ENCODE assay signal across 18 mouse cellular contexts in the genomic region with DNA sequence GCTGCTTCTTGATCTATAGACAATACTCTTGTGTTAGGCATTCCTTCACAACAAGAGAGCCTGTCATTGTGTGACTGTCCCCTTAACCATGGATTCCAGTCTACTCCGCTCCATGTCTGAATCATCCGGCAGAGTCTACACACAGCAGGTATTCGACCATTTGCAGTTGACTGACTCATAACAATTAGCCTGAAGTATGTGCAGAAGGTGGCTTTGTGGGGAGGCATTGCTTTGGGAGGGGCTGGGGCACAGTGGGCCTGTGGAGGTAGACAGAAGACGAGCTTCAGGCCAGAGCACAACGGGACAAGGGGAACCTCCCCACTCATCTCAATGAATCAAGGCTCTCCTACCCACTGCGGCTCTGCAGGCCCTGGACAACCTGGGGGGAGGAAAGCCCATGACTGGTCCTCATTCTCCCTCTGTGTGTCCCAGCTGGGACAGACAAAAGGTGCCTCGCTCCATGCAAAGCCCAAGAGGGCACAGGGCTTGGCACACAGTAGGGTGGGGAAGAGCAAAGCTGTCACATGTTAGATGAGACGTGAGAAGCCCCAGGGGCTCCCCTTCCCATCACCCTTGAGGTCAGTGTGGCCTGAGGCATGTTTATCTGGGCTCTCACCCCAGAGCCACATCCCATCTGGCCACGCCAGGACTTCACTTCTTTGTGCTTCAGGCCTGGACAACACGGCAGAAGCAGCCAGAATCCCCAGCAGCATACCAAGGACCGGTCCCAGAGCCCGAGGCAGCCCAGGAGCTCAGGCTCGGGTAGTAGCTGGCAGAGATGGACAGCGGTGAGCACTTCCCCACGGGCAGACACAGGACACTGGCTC. TPM values are rescaled to one million over a fixed set of nuclear protein-coding genes. Genes with fewer than 3 reads are reported as not detected.
DNase-seq lines count a peak whose midpoint lies in the region; ATAC-seq lines count a peak whose summit lies in the region.
"Had no signal": no experiment of that assay in that cellular context is flagged by ENCODE, and none has a peak within 500 bp of the region (broad histone marks: within the 10 kb centered on the region; RNA-seq: fewer than 3 reads in every experiment).

No protein-coding gene starts in this region.

- H3K36me3 ChIP-seq in midbrain, embryonic 13.5 days = peaks cover 68% of the 10 kb centered on the region
- peaks cover 31% of the 10 kb centered on the region for H3K36me3 ChIP-seq in midbrain, embryonic 11.5 days (ENCODE audit: control insufficient read depth, insufficient read depth, low read length)

- 68% methylated on average over 15 of the region's 15 CpGs for WGBS in midbrain, embryonic 13.5 days
- 82% methylated on average over 15 of the region's 15 CpGs for WGBS in midbrain, embryonic 11.5 days

- no peak for ATAC-seq in midbrain, embryonic 13.5 days
- no peak for ATAC-seq in midbrain, embryonic 11.5 days (ENCODE audit: low FRiP score)

- no peak overlapping the region for H3K4me2 ChIP-seq in midbrain, embryonic 13.5 days (replicated peaks)
- H3K4me2 ChIP-seq in midbrain, embryonic 11.5 days = no peak overlapping the region

- 0 out of 2 replicates have a peak overlapping the region, but pooled peaks have one; percentile 23 for H3K9ac ChIP-seq in midbrain, embryonic 13.5 days (replicated peaks)
- H3K9ac ChIP-seq in midbrain, embryonic 11.5 days (ENCODE audit: low read length) = no peak overlapping the region

- H3K9me3 ChIP-seq in midbrain, embryonic 13.5 days = no peaks in the 10 kb centered on the region
- H3K9me3 ChIP-seq in midbrain, embryonic 11.5 days (ENCODE audit: control insufficient read depth, low read length) = no peaks in the 10 kb centered on the region

- H3K27me3 ChIP-seq in midbrain, embryonic 13.5 days = no peaks in the 10 kb centered on the region
- H3K27me3 ChIP-seq in midbrain, embryonic 11.5 days (ENCODE audit: control insufficient read depth, insufficient read depth, low read length) = no peaks in the 10 kb centered on the region

- H3K4me1 ChIP-seq in midbrain, embryonic 13.5 days (replicated peaks) = 0 out of 2 replicates have a peak, but pooled peaks cover 4% of the 10 kb centered on the region
- no peaks in the 10 kb centered on the region; the same call in 1 of the 2 replicates for H3K4me1 ChIP-seq in midbrain, embryonic 11.5 days (ENCODE audit: control insufficient read depth, insufficient read depth, low read length)

- DNase-seq in heart, adult 11 months = peak; percentile 92
- DNase-seq in heart, adult 9 months (ENCODE audit: low spot score in 2 of 2) = no peak
- no peak for DNase-seq in midbrain, embryonic 11.5 days (ENCODE audit: low spot score, missing footprints)
- peak; percentile 80 for DNase-seq in R1 (ENCODE audit: low read depth, low spot score)
- DNase-seq in urinary bladder, adult 2 months (ENCODE audit: low spot score) = no peak
- DNase-seq in gastrocnemius, postnatal 4 days (ENCODE audit: low spot score in 2 of 2) = no peak
- DNase-seq: adrenal gland, postnatal 25 days; embryo, embryonic 11 days; thymus, postnatal 4 days had no signal

- H3K27ac ChIP-seq in midbrain, embryonic 13.5 days = peak overlapping the region; percentile 5; the same call in 1 of the 2 replicates
- no peak overlapping the region for H3K27ac ChIP-seq in midbrain, embryonic 11.5 days (ENCODE audit: low read depth, low read length)
- H3K27ac ChIP-seq: kidney, postnatal 0 days had no signal

- no peak overlapping the region for H3K4me3 ChIP-seq in midbrain, embryonic 13.5 days (replicated peaks)
- no peak overlapping the region for H3K4me3 ChIP-seq in midbrain, embryonic 11.5 days (ENCODE audit: low read depth, low read length)

RNA-seq across cellular contexts. Expression of a gene that starts 5.3 kb away (rescaled TPM):
- polyA plus RNA-seq in midbrain, embryonic 13.5 days (2015; fragmentation: Nextera tagmentation; extraction: Ambion mirVana) = not detected in 2 replicates
- 0.08 TPM in 1 of 2 replicates, not detected in the other for polyA plus RNA-seq in midbrain, embryonic 11.5 days (2014; fragmentation: Nextera tagmentation; extraction: Ambion mirVana)
- 0.03 and 0.07 TPM in 2 replicates for polyA plus RNA-seq in urinary bladder, adult 2 months (2012; rRNA removed)
- total RNA-seq in gastrocnemius, postnatal 4 days (2021) = not detected
- total RNA-seq: adrenal gland, postnatal 25 days; granulocyte monocyte progenitor cell, adult 5-6 weeks; layer of hippocampus, postnatal 10 days; left cerebral cortex, postnatal 14 days; liver, adult 2 months had no signal
- polyA plus RNA-seq: heart, embryonic 16.5 days; kidney, postnatal 0 days; liver, adult 2 months; lung, embryonic 16.5 days had no signal

RNA-seq across cellular contexts. Expression of a gene that starts 19.8 kb away (rescaled TPM):
- 2.2 and 3.3 TPM in 2 replicates for polyA plus RNA-seq in midbrain, embryonic 13.5 days (2015; fragmentation: Nextera tagmentation; extraction: Ambion mirVana)
- 3.0 and 3.1 TPM in 2 replicates for polyA plus RNA-seq in midbrain, embryonic 11.5 days (2014; fragmentation: Nextera tagmentation; extraction: Ambion mirVana)
- polyA plus RNA-seq in urinary bladder, adult 2 months (2012; rRNA removed) = not detected in 2 replicates
- total RNA-seq in gastrocnemius, postnatal 4 days (2021) = not detected
- total RNA-seq: adrenal gland, postnatal 25 days; granulocyte monocyte progenitor cell, adult 5-6 weeks; liver, adult 2 months had no signal
- polyA plus RNA-seq: heart, embryonic 16.5 days; kidney, postnatal 0 days; liver, adult 2 months; lung, embryonic 16.5 days; spleen, adult 2 months had no signal

RNA-seq across cellular contexts. Expression of a gene that starts 27.5 kb away (rescaled TPM):
- 35.9 and 41.9 TPM in 2 replicates for polyA plus RNA-seq in midbrain, embryonic 13.5 days (2015; fragmentation: Nextera tagmentation; extraction: Ambion mirVana)
- polyA plus RNA-seq in midbrain, embryonic 11.5 days (2014; fragmentation: Nextera tagmentation; extraction: Ambion mirVana) = 29.2 and 32.3 TPM in 2 replicates
- 54.8 and 69.3 TPM in 2 replicates for polyA plus RNA-seq in urinary bladder, adult 2 months (2012; rRNA removed)
- total RNA-seq in gastrocnemius, postnatal 4 days (2021) = 10 to 100 TPM; 39.5 to 42.9 TPM

RNA-seq across cellular contexts. Expression of a gene that starts 36.6 kb away (rescaled TPM):
- 23.5 and 25.1 TPM in 2 replicates for polyA plus RNA-seq in midbrain, embryonic 13.5 days (2015; fragmentation: Nextera tagmentation; extraction: Ambion mirVana)
- 7.3 and 8.1 TPM in 2 replicates for polyA plus RNA-seq in midbrain, embryonic 11.5 days (2014; fragmentation: Nextera tagmentation; extraction: Ambion mirVana)
- polyA plus RNA-seq in urinary bladder, adult 2 months (2012; rRNA removed) = 32.4 and 38.8 TPM in 2 replicates
- total RNA-seq in gastrocnemius, postnatal 4 days (2021) = 10 to 100 TPM; 14.3 to 15.3 TPM

RNA-seq across cellular contexts. Expression of a gene that starts 57.6 kb away (rescaled TPM):
- not detected in 2 replicates for polyA plus RNA-seq in midbrain, embryonic 13.5 days (2015; fragmentation: Nextera tagmentation; extraction: Ambion mirVana)
- polyA plus RNA-seq in midbrain, embryonic 11.5 days (2014; fragmentation: Nextera tagmentation; extraction: Ambion mirVana) = not detected in 2 replicates
- not detected in 2 replicates for polyA plus RNA-seq in urinary bladder, adult 2 months (2012; rRNA removed)
- under 1 TPM in 1 of 2 experiments, not detected in 1; 0.16 TPM for total RNA-seq in gastrocnemius, postnatal 4 days (2021)
- total RNA-seq: adrenal gland, postnatal 25 days; granulocyte monocyte progenitor cell, adult 5-6 weeks; layer of hippocampus, postnatal 10 days; left cerebral cortex, postnatal 14 days had no signal
- polyA plus RNA-seq: kidney, postnatal 0 days; lung, embryonic 16.5 days; spleen, adult 2 months had no signal

Comparison
In these comparisons a context has a peak if more than half of its experiments do, and no peak if none do; other contexts are left out.
1. DNase-seq: peak in heart, adult 11 months (single experiment) and R1 (single experiment); none in heart, adult 9 months (0 of 2), midbrain, embryonic 11.5 days (single experiment), urinary bladder, adult 2 months (single experiment) and gastrocnemius, postnatal 4 days (0 of 2).